Mouse (Mus musculus) MEL (cell line): ENCODE results near the gene Tmem11. TPM values are rescaled to one million over a fixed set of nuclear protein-coding genes. Genes with fewer than 3 reads are reported as not detected.

Experiments
- DNase-seq: peaks from one replicate; pipeline ENCODE4 v3.0.0; 2011; ENCODE audit warnings: low read depth, low spot score
- H3K27ac ChIP-seq: 2 replicates; pipeline ENCODE4 v1.5.1; 2012; ENCODE audit warnings: low read depth, mild to moderate bottlenecking, control low read depth, low read length, moderate library complexity; ENCODE audit not compliant: control insufficient read depth
- H3K27me3 ChIP-seq, 2 experiments: fragments of 150-350 bp in 1 of 2; sonication (generic) in 1 of 2; 2 replicates each; pipeline ENCODE4 v1.6.1; 2012; ENCODE audit warnings: low read length in 2 of 2, mild to moderate bottlenecking in 2 of 2, improper control_type of control experiment in 1 of 2, moderate library complexity in 1 of 2; ENCODE audit not compliant: insufficient read depth in 2 of 2, control insufficient read depth in 1 of 2
- H3K36me3 ChIP-seq, 2 experiments: 2 replicates each; pipeline ENCODE4 v1.6.1; 2012 to 2014; ENCODE audit warnings: low read length in 2 of 2, improper control_type of control experiment in 1 of 2, inconsistent platforms in 1 of 2, mild to moderate bottlenecking in 1 of 2; ENCODE audit not compliant: insufficient read depth in 2 of 2, control insufficient read depth in 1 of 2
- H3K4me1 ChIP-seq, 2 experiments: fragments of 150-350 bp in 1 of 2; sonication (generic) in 1 of 2; 2 replicates each; pipeline ENCODE4 v1.6.1; 2012; ENCODE audit warnings: low read length in 2 of 2, improper control_type of control experiment in 1 of 2, mild to moderate bottlenecking in 1 of 2; ENCODE audit not compliant: insufficient read depth in 2 of 2, control insufficient read depth in 1 of 2
- H3K4me3 ChIP-seq, 2 experiments: fragments of 150-350 bp in 1 of 2; sonication (generic) in 1 of 2; 2 replicates each; pipeline ENCODE4 v1.5.1; 2012; ENCODE audit warnings: low read depth in 2 of 2, low read length in 2 of 2, mild to moderate bottlenecking in 2 of 2, moderate library complexity in 2 of 2, control low read depth in 1 of 2, improper control_type of control experiment in 1 of 2; ENCODE audit not compliant: control insufficient read depth in 1 of 2, insufficient read depth in 1 of 2
- H3K79me2 ChIP-seq: 2 replicates; pipeline ENCODE4 v1.6.1; 2012; ENCODE audit warnings: mild to moderate bottlenecking, low read length, moderate library complexity; ENCODE audit not compliant: control insufficient read depth, poor library complexity, insufficient read depth
- H3K9ac ChIP-seq: 2 replicates; pipeline ENCODE4 v1.6.1; 2012; ENCODE audit warnings: low read depth, mild to moderate bottlenecking, control low read depth, low read length, moderate library complexity; ENCODE audit not compliant: control insufficient read depth, poor library complexity, severe bottlenecking
- H3K9me3 ChIP-seq: fragments of 150-350 bp; sonication (generic); replicated peaks from 2 replicates; pipeline ENCODE4 v1.6.1; 2012; ENCODE audit warnings: mild to moderate bottlenecking, low read length, improper control_type of control experiment, moderate library complexity; ENCODE audit not compliant: insufficient read depth
- BHLHE40 ChIP-seq: IDR thresholded peaks from 2 replicates; pipeline ENCODE4 v1.6.1; 2012; ENCODE audit warnings: low read depth, mild to moderate bottlenecking, inconsistent platforms, low read length, improper control_type of control experiment, borderline replicate concordance
- E2F4 ChIP-seq: IDR thresholded peaks from 2 replicates; pipeline ENCODE4 v1.6.1; 2011; ENCODE audit warnings: low read depth, low read length, improper control_type of control experiment, borderline replicate concordance
- ELF1 ChIP-seq: IDR thresholded peaks from 2 replicates; pipeline ENCODE4 v1.6.1; 2014; ENCODE audit warnings: low read depth, mild to moderate bottlenecking, inconsistent platforms, low read length, improper control_type of control experiment, moderate library complexity
- GATA1 ChIP-seq: IDR thresholded peaks from 2 replicates; pipeline ENCODE4 v1.6.1; 2011; ENCODE audit warnings: low read depth, low read length, improper control_type of control experiment
- HCFC1 ChIP-seq: IDR thresholded peaks from 2 replicates; pipeline ENCODE4 v1.6.1; 2012; ENCODE audit warnings: low read depth, mild to moderate bottlenecking, inconsistent platforms, low read length, improper control_type of control experiment, moderate library complexity
- JUND ChIP-seq: IDR thresholded peaks from 2 replicates; pipeline ENCODE4 v1.6.1; 2011; ENCODE audit warnings: low read depth, mild to moderate bottlenecking, improper control_type of control experiment, low read length
- KAT2A ChIP-seq: conservative IDR thresholded peaks from 2 replicates; pipeline ENCODE4 v1.6.1; 2012; ENCODE audit warnings: low read depth, low read length, improper control_type of control experiment, inconsistent platforms
- MAFK ChIP-seq: IDR thresholded peaks from 2 replicates; pipeline ENCODE4 v1.6.1; 2011; ENCODE audit warnings: low read depth, mild to moderate bottlenecking, low read length, improper control_type of control experiment, borderline replicate concordance
- MAX ChIP-seq: IDR thresholded peaks from 2 replicates; pipeline ENCODE4 v1.6.1; 2011; ENCODE audit warnings: low read length, improper control_type of control experiment
- MEF2A ChIP-seq: IDR thresholded peaks from 2 replicates; pipeline ENCODE4 v1.6.1; 2014; ENCODE audit warnings: low read depth, mild to moderate bottlenecking, inconsistent platforms, low read length, improper control_type of control experiment; ENCODE audit not compliant: poor library complexity, insufficient replicate concordance, severe bottlenecking; ENCODE audit errors: extremely low read depth
- MXI1 ChIP-seq: IDR thresholded peaks from 2 replicates; pipeline ENCODE4 v1.6.1; 2011; ENCODE audit warnings: mild to moderate bottlenecking, low read depth, low read length, improper control_type of control experiment
- NRF1 ChIP-seq: IDR thresholded peaks from 2 replicates; pipeline ENCODE4 v1.6.1; 2014; ENCODE audit warnings: low read depth, mild to moderate bottlenecking, inconsistent platforms, low read length, improper control_type of control experiment, moderate library complexity; ENCODE audit not compliant: poor library complexity, insufficient read depth, severe bottlenecking
- POLR2A ChIP-seq, 2 experiments: IDR thresholded peaks; 2 replicates each; pipeline ENCODE4 v1.6.1; 2011 to 2012; ENCODE audit warnings: low read length in 2 of 2, mild to moderate bottlenecking in 2 of 2, control low read depth in 1 of 2, improper control_type of control experiment in 1 of 2, low read depth in 1 of 2, moderate library complexity in 1 of 2; ENCODE audit not compliant: control insufficient read depth in 1 of 2, insufficient read depth in 1 of 2, poor library complexity in 1 of 2
- TAL1 ChIP-seq: IDR thresholded peaks from 2 replicates; pipeline ENCODE4 v1.6.1; 2012; ENCODE audit warnings: mild to moderate bottlenecking, inconsistent platforms, low read length, moderate library complexity, mixed read lengths
- TCF12 ChIP-seq: IDR thresholded peaks from 2 replicates; pipeline ENCODE4 v1.6.1; 2014; ENCODE audit warnings: low read depth, mild to moderate bottlenecking, inconsistent platforms, low read length, improper control_type of control experiment, moderate library complexity
- UBTF ChIP-seq: IDR thresholded peaks from 2 replicates; pipeline ENCODE4 v1.6.1; 2012; ENCODE audit warnings: low read depth, mild to moderate bottlenecking, inconsistent platforms, low read length, improper control_type of control experiment, moderate library complexity, borderline replicate concordance; ENCODE audit not compliant: insufficient read depth
- USF2 ChIP-seq, 2 experiments: IDR thresholded peaks; 2 replicates each; pipeline ENCODE4 v1.6.1; 2011 to 2012; ENCODE audit warnings: improper control_type of control experiment in 2 of 2, low read length in 2 of 2, borderline replicate concordance in 1 of 2, inconsistent platforms in 1 of 2, low read depth in 1 of 2, mild to moderate bottlenecking in 1 of 2; ENCODE audit not compliant: insufficient read depth in 1 of 2
- ZC3H11A ChIP-seq: IDR thresholded peaks from 2 replicates; pipeline ENCODE4 v1.6.1; 2012; ENCODE audit warnings: low read depth, mild to moderate bottlenecking, inconsistent platforms, low read length, improper control_type of control experiment
- ZKSCAN1 ChIP-seq: IDR thresholded peaks from 2 replicates; pipeline ENCODE4 v1.6.1; 2012; ENCODE audit warnings: low read depth, mild to moderate bottlenecking, inconsistent platforms, low read length, improper control_type of control experiment, moderate library complexity
- polyA plus RNA-seq, 2 experiments: library from polyadenylated mRNA; stranded (reverse) in 1 of 2; unstranded in 1 of 2; fragments of >175 nt in 1 of 2; fragments of >200 nt in 1 of 2; gene quantifications; 2 replicates each; pipeline versions ENCODE4 v1.2.1 to v1.2.4; 2012; ENCODE audit warnings: low replicate concordance in 2 of 2, low read depth in 1 of 2; ENCODE audit not compliant: insufficient read length in 2 of 2, insufficient read depth in 1 of 2, missing spikeins in 1 of 2
- total RNA-seq: library from RNA; depleted of rRNA; stranded (reverse); fragments of 300-350 nt; gene quantifications from 2 replicates; pipeline ENCODE4 v1.2.3, GENCODE M21; 2012

Tmem11 gene
- total and polyA plus RNA-seq, 3 experiments: 117 to 125 TPM; not detected in 1

GRCm38 (mm10) chr11:60915201-60915600 lies 36.1 kb upstream of the Tmem11 start:
- TF ChIP-seq MAX (0 out of 2 replicates have a peak, but pooled peaks have one; percentile 11), GATA1 (no peak)
- DNase-seq: no peak
- Histone ChIP-seq H3K9me3 (no peaks in the 10 kb centered on the region), H3K36me3 (peaks cover under 1 to 13% of the 10 kb centered on the region in 2 experiments; a peak in 3 of 4 replicates), H3K79me2 (peaks cover 5% of the 10 kb centered on the region; the same call in 1 of the 2 replicates), H3K27ac (no peak overlapping the region), H3K4me3 (no peak overlapping the region), H3K27me3 (no peaks in the 10 kb centered on the region), H3K9ac (no peak overlapping the region), H3K4me1 (peaks cover 8 to 21% of the 10 kb centered on the region in 2 experiments)

- DNase-seq: no peak
- peaks cover 0 to 13% of the 10 kb centered on the region in 2 experiments; a peak in 2 of 4 replicates for H3K36me3 ChIP-seq
- no peak for TF ChIP-seq MXI1
- no peak for TF ChIP-seq MAX
- TF ChIP-seq NRF1: no peak
- TF ChIP-seq JUND: no peak
- TF ChIP-seq ZC3H11A: no peak
- no peak for TF ChIP-seq BHLHE40
- TF ChIP-seq TCF12: no peak
- TF ChIP-seq MEF2A: no peak
- no peak for TF ChIP-seq TAL1
- TF ChIP-seq MAFK: no peak
- TF ChIP-seq USF2 (IDR thresholded peaks at IDR 0.05; ENCODE audit: borderline replicate concordance in 1 of 2, insufficient read depth in 1 of 2, low read depth in 1 of 2, low read length in 2 of 2): no peak
- TF ChIP-seq ELF1: no peak
- no peak for TF ChIP-seq KAT2A
- no peak for TF ChIP-seq E2F4
- no peak for TF ChIP-seq UBTF
- TF ChIP-seq HCFC1: no peak
- no peak for TF ChIP-seq POLR2A (IDR thresholded peaks at IDR 0.05; ENCODE audit: control insufficient read depth in 1 of 2, insufficient read depth in 1 of 2, low read depth in 1 of 2, low read length in 2 of 2, poor library complexity in 1 of 2)
- no peak for TF ChIP-seq ZKSCAN1
- TF ChIP-seq, all 39 proteins: peak for 0
- H3K79me2 ChIP-seq: peaks cover 5% of the 10 kb centered on the region; the same call in 1 of the 2 replicates
- no peaks in the 10 kb centered on the region for H3K9me3 ChIP-seq
- H3K9ac ChIP-seq: peak within 1 kb of the TSS; percentile 80
- H3K4me1 ChIP-seq: peaks cover 7 to 21% of the 10 kb centered on the region in 2 experiments
- peak within 1 kb of the TSS; percentile 61 to 73 for H3K4me3 ChIP-seq
- H3K27ac ChIP-seq: peak within 1 kb of the TSS; percentile 52
- H3K27me3 ChIP-seq: no peaks in the 10 kb centered on the region
These were observed 35.4 kb upstream of the Tmem11 start, which contains the start of gene Natd1 for GRCm38 (mm10) chr11:60914491-60914890. Natd1 (minus strand) TSS chr11:60914750.
